Mouse (Mus musculus): Measurements from ENCODE around the gene Sat2.
A peak's percentile ranks its signal among the peaks of the same experiment; 100 is the strongest.

Sat2 gene

GRCm38 (mm10) chr11:69633128-69633866, 11.5 kb downstream of the Sat2 start:
- DNase-seq = peak; percentile 98

DNA sequence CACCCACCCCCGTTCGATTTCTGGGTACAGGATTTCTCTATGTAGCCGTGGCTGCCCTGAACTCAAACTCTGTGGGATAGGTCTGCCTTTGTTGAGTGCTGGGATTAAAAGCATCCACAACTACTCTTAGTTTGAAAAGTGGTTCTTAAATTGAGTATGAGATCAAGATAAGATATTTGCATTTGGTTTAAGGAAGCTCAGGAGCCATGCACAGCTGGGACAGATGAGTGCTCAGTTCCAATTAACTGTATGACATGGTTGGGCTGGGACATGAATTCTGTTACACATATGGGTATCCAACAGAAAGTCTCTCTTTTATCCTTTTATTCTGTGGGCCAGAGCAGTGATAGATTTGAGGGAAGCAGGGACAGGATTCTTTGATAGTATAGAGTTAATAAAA, 13.6 kb downstream of the Sat2 start:
- no peak for DNase-seq

- DNase-seq = no peak
Measured at GRCm38 (mm10) chr11:69645860-69646259, 24.0 kb downstream of the Sat2 start.

DNA sequence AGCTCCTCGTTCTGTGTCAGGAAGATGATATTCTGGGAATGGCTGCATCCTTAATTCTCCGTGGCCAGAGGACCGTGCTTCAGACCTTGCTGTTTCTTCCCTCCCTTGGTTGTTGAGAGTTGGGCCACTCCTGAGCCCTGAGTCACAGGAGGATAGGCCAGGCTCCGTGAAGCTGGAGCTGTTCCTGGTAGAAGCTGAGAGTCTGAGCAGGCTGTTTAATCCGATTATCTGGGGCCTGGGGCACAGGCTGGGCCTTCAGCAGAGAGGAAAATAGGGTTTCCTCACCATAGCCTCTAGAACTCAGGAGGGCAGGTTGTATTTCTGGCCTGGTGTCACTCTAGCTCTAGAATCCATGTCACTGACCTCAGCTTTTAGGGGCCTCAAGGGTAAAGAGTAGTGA, 31.6 kb downstream of the Sat2 start:
- peak; percentile 79 for DNase-seq

- peak; percentile 88 for DNase-seq
Measured at GRCm38 (mm10) chr11:69654760-69655159, 32.9 kb downstream of the Sat2 start.

DNA sequence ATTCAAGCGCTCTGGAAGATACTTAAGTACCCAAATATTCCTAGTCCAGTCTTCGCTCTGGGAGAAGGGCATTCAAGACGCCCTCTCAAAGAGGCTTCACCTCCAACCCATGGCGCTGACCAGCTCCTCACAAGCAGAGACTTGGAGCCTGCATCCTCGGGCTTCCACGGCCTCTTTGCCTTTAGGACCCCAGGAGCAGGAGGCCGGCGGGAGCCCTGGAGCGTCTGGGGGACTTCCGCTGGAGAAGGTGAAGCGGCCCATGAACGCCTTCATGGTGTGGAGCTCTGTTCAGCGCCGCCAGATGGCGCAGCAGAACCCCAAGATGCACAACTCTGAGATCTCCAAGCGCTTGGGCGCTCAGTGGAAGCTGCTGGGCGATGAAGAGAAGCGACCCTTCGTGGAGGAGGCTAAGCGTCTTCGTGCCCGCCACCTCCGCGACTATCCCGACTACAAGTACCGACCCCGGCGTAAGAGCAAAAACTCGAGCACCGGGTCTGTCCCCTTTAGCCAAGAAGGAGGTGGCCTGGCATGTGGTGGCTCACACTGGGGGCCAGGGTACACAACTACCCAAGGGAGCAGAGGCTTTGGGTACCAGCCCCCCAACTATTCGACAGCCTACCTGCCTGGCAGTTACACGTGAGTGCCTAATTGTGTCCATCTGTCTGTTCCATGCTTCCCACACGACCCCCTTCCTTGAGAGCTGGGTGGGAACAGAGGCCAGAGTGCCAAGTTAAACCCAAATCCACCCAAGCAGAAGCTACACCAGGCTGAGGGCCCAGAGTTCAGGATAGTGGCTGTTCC, 33.6 kb downstream of the Sat2 start, which contains the start of gene Sox15:
TSS of gene Sox15 (plus strand) at position 51 of the 801 bp plus-strand sequence.
- DNase-seq = peak; percentile 94

GRCm38 (mm10) chr11:69656065-69656455, 34.2 kb downstream of the Sat2 start:
- DNase-seq = no peak

DNA sequence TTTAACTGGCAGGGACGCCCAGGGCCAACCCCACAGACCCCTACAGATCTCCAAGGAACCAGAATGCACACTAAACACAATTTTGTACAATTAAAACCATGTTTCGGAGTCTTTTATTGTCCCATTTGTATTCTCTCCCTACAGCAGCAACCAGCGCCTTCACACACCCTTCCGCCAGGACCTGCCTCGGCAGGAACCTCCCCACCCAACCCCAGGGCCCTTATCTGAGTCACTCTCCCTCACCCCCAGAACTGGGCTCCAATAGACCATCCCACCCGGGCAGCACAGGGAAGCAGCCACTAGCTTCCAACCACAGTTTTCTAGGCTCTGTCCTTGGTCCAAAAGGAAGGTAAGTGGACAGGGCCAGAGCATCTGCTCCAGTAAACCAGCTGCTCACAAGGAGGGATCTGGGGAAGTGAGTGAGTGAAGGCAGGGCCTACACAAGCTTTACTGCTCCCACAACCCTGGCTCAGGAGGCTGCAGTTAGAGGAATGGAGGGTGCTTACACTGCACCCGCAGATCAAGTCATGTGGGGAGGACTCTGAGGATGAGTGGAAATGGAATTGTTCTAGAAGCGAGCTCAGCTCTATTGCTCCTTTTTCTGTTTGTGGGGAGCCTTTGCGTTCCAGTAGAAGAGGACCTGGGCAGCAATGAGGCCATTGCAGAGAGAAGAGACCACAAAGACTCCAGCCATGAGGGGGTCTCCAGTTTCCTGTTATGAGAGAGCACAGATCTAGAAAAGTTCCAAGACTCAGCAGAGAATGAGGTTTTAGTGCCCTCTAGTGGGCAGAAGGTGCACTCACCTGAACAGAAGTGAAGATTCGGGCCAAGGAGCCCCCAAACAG, 35.0 kb downstream of the Sat2 start:
- peak; percentile 91 for DNase-seq

- DNase-seq = peak; percentile 91
Measured at GRCm38 (mm10) chr11:69657462-69657881, 35.6 kb downstream of the Sat2 start.

DNA sequence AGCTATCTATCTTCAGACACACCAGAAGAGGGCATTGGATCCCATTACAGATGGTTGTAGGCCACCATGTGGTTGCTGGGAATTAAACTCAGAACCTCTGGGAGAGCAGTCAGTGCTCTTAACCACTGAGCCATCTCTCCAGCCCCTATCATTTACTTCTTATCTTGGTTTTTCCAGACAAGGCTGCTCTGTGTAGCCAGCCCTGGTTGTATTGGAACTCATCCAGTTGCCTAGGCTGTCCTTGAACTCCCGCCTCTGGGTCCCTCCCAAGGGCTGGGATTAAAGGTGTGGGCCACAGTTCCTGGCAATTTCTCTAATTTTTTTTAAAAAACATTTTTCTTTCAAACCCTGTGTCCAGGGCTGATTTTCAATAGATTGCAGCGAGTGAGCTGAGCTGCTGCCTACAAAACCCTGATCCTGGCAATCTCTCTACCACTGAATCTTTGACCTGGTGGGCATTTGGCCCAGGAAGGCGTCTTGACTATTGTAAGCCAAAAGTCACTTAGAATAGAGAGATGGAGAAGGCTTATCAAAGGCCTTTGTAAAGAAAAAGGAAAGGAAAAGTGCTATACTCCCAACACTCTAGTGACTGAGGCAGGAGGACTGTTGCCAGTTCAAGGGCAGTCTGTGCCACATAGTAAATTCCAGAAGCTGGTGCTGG, 39.5 kb downstream of the Sat2 start:
- peak; percentile 94 for DNase-seq

- DNase-seq = peak; percentile 100
Measured at GRCm38 (mm10) chr11:69662213-69662966, 40.6 kb downstream of the Sat2 start, which contains the start of gene Mpdu1. Gene Mpdu1, minus strand, starts transcription at chr11:69662642.

GRCm38 (mm10) chr11:69662967-69663671, 41.3 kb downstream of the Sat2 start:
- DNase-seq = no peak

- peak; percentile 97 for DNase-seq
Measured at GRCm38 (mm10) chr11:69663795-69664194, 42.0 kb downstream of the Sat2 start.

DNA sequence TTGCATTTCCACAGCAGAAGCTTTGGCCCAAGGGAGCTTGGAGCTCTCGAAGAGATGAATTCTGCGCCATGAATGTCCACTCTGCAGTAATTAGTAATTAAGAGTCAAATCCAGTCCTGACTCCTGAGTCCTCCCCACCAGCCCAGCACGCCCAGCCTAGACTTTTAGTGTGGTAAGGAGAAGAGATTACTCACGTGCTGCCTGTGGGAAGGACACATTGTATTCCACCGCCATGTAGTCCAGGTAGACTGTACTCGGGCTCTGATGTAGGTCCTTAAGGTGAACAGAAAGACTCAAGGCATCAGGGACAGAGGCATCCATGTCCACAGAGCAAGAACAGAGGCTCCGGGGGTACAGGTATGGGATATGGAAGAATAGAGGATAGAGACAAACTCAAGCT, 43.0 kb downstream of the Sat2 start:
- DNase-seq = peak; percentile 92

GRCm38 (mm10) chr11:69665457-69665960, 43.7 kb downstream of the Sat2 start:
- peak; percentile 95 for DNase-seq

DNA sequence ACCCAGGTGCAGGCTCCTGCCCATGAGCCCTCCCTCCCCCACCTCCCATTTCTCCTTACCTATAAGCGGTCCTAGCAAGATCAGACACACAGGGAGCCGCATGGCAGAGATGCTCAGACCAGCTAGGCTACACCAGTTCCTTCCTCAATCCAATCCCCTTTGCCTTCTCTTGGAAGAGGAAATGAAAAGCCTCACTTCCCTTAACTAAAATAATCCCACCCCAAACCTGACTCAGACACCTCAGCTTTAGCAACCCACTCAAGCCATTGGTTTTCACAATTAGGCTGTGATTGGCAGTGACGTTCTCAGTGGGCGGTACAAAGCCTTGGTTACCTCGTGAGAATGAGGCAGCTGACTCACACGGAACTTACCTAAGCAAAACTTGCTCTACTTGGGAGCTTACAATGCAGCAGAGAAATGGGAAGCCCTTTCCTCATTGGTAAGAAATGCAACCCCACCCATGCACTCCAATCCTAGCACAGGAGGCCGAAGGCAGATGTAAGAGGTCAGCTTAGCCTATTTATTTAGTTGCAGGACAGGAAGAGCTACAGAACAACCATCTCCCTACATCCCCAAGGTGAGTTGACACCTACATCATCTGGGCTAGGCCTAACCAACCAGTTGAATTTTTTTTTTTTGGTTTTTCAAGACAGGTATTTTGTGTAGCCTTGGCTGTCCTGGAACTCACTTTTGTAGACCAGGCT, 44.3 kb downstream of the Sat2 start, which contains the start of gene Cd68:
TSS of gene Cd68 (minus strand) at position 193 of the 704 bp plus-strand sequence.
- DNase-seq = peak; percentile 98

- no peak for DNase-seq
Measured at GRCm38 (mm10) chr11:69666665-69667005, 44.8 kb downstream of the Sat2 start.

GRCm38 (mm10) chr11:69670786-69671725, 49.2 kb downstream of the Sat2 start:
- DNase-seq = peak; percentile 100

DNA sequence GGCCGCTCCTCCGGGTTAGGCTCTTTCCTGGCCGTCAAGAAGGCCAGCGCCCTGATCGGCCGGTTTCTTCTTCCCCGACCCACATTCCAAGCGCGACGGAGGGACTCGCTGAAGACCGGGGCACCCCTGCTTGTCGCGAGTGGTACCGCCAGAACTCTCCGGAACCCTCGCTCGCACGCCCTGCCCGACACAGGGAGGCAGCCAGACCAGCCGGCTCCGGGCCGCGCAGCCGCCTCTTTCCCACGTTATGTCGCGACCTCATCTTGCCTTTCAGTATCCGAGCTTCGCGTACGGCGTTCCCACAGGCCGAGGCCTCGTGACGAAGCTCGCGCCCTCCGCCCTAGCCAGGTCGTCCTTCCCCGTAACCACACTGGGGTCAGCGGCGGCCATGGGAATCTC, 49.9 kb downstream of the Sat2 start:
- no peak for DNase-seq
